Mouse (Mus musculus): ENCODE measurements at regions not wholly inside any gene's neighbourhood (a gene's known extent, or its start where the extent isn't known, plus 50 kb on each side); places are given as distances from the start of the nearest gene placed in this dataset.

- TF ChIP-seq CTCF (conservative IDR thresholded peaks at IDR 0.05; ENCODE audit: low read length) = no peak
- TF ChIP-seq POU5F1 (IDR thresholded peaks at IDR 0.05; ENCODE audit: borderline replicate concordance, low read length) = no peak
- no peak for TF ChIP-seq NANOG (IDR thresholded peaks at IDR 0.05; ENCODE audit: borderline replicate concordance, low read length)
These were observed 416.0 kb upstream of the Nudt12 start for GRCm38 (mm10) chr17:59429189-59429588.

Measured in E14TG2a.4 (cell line).